Mouse (Mus musculus) heart, postnatal 0 days (tissue): ENCODE measurements around the gene Ttll13.

ENCODE experiments used
- CTCF ChIP-seq: IDR thresholded peaks from 2 replicates; pipeline ENCODE4 v1.5.1; 2016; ENCODE audit warnings: antibody characterized with exemption, control low read depth, low read depth
- EP300 ChIP-seq: IDR thresholded peaks from 2 replicates; pipeline ENCODE4 v1.6.1; 2016; ENCODE audit warnings: antibody characterized with exemption, low read depth

- TF ChIP-seq EP300, result no peak
- TF ChIP-seq CTCF, result no peak
These were observed 48.8 kb downstream of the Ttll13 start for GRCm38 (mm10) chr7:80294764-80295648.
